Mouse (Mus musculus): ENCODE measurements around the gene Rab3a. TPM values are rescaled to one million over a fixed set of nuclear protein-coding genes. Genes with fewer than 3 reads are reported as not detected.

The Rab3a gene
- polyA plus RNA-seq, 1 experiment from 2014 or later: 16.2 TPM

DNA sequence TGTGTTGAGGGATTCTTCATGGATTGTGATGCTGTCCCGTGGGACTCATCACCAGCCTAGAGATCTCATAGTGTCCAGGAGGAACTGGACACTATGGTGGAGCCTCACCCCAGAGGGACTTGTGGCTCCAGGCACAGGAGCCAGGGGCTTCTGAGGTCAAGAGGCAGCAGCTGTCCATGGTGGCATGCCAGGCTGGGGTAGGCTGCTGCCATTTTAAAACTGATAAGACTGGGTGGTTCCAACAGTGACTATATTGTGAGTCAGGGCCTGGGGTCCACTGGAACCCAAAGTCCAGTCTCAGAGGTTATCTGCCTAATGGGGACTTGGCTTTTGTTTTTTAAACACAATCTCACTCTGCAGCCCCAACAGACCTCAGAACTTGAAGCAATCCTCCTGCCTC lies 47.4 kb downstream of the Rab3a start:
- Histone ChIP-seq H3K36me3 (ENCODE audit: control insufficient read depth, insufficient read depth, low read length) (no peaks in the 10 kb centered on the region), H3K27ac (ENCODE audit: low read depth, low read length) (no peak overlapping the region), H3K4me2 (no peak overlapping the region), H3K27me3 (ENCODE audit: control insufficient read depth, insufficient read depth, low read length) (peaks cover 73% of the 10 kb centered on the region), H3K4me1 (ENCODE audit: control insufficient read depth, insufficient read depth, low read length) (peaks cover 14% of the 10 kb centered on the region; the same call in 1 of the 2 replicates), H3K4me3 (ENCODE audit: low read depth, low read length) (no peak overlapping the region), H3K9me3 (replicated peaks; ENCODE audit: control insufficient read depth, low read length) (no peaks in the 10 kb centered on the region), H3K9ac (ENCODE audit: low read depth, low read length) (no peak overlapping the region)
- WGBS (ENCODE audit: insufficient replicate concordance): 68% methylated on average over 1 of the region's 1 CpGs
- ATAC-seq (replicated peaks; ENCODE audit: insufficient number of reproducible peaks, low FRiP score, low TSS enrichment): no peak

DNA sequence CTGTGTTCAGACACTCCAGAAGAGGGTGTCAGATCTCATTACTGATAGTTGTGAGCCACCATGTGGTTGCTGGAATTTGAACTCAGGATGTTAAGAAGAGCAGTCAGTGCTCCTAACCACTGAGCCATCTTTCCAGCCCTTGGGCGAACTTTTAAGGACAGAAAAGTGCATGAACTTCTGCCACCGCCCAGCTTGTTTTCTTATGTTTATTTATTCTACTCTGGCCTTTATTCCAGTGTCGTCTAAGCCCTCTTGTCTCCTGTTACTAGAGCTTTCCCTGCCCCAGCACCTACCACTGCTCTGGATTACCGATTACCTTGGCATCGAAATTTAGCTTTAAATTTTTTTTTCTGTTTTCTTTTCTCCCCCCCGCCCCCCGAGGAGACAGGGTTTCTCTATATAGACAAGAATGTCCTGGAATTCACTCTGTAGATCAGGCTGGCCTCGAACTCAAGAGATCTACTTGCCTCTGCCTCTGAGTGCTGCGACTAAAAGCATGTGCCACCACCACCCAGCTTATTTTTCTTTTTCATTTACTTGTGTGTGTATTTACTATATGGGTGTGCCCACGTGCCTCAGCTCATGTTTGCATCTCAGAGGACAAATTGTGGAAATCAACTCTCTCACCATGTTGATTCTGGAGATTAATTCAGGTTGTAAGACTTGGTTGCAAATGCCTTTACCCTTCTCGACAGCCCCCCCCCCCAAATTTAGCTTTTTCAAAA lies 48.5 kb downstream of the Rab3a start:
- no peak for ATAC-seq (replicated peaks; ENCODE audit: insufficient number of reproducible peaks, low FRiP score, low TSS enrichment)
- Histone ChIP-seq H3K4me2 (peak overlapping the region; percentile 78; the same call in 1 of the 2 replicates), H3K4me3 (ENCODE audit: low read depth, low read length) (no peak overlapping the region; the same call in 1 of the 2 replicates), H3K9me3 (replicated peaks; ENCODE audit: control insufficient read depth, low read length) (no peaks in the 10 kb centered on the region), H3K9ac (ENCODE audit: low read depth, low read length) (no peak overlapping the region), H3K27ac (ENCODE audit: low read depth, low read length) (no peak overlapping the region), H3K36me3 (ENCODE audit: control insufficient read depth, insufficient read depth, low read length) (no peaks in the 10 kb centered on the region), H3K4me1 (ENCODE audit: control insufficient read depth, insufficient read depth, low read length) (peaks cover 14% of the 10 kb centered on the region; the same call in 1 of the 2 replicates), H3K27me3 (ENCODE audit: control insufficient read depth, insufficient read depth, low read length) (peaks cover 72% of the 10 kb centered on the region)
- WGBS (ENCODE audit: insufficient replicate concordance): 58% methylated on average over 11 of the region's 11 CpGs

DNA sequence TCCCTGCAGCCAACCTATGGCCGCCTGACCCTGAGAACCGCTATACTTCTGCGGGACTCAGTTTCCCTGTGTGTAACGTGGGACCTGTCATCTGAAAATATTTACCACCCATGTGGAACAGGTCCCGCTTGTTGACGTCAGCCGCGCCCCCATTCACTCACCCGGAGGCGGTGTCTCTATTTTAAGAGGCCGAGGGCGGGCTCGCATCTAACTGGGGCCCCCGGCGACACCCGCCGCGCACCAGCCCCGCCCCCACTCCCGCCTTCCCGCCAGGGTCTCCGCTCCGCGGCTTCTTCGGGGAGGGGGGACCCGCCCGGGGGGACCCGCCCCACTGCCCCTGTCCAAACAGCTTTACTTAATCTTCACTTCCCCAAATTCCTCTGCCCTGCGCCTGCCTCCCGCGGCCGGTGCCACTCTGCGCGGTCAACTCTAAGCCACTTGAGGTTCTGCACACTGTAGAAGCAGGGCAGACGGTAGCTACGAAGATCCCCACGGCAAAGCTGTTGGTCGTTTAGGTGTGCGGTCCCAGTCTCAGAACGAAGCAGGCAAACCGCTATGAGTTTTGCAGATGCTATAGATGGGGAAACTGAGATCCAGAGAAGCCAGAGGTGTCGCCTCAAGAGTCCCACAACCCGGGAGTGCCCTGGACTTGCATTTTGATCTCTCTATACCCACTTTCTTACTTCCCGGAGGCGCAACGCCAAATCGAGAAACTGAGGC lies 49.4 kb downstream of the Rab3a start:
- Histone ChIP-seq H3K27me3 (ENCODE audit: control insufficient read depth, insufficient read depth, low read length) (peaks cover 65% of the 10 kb centered on the region), H3K27ac (ENCODE audit: low read depth, low read length) (0 out of 2 replicates have a peak overlapping the region, but pooled peaks have one; percentile 3)
- WGBS (ENCODE audit: insufficient replicate concordance): 1% methylated on average over 47 of the region's 47 CpGs

DNA sequence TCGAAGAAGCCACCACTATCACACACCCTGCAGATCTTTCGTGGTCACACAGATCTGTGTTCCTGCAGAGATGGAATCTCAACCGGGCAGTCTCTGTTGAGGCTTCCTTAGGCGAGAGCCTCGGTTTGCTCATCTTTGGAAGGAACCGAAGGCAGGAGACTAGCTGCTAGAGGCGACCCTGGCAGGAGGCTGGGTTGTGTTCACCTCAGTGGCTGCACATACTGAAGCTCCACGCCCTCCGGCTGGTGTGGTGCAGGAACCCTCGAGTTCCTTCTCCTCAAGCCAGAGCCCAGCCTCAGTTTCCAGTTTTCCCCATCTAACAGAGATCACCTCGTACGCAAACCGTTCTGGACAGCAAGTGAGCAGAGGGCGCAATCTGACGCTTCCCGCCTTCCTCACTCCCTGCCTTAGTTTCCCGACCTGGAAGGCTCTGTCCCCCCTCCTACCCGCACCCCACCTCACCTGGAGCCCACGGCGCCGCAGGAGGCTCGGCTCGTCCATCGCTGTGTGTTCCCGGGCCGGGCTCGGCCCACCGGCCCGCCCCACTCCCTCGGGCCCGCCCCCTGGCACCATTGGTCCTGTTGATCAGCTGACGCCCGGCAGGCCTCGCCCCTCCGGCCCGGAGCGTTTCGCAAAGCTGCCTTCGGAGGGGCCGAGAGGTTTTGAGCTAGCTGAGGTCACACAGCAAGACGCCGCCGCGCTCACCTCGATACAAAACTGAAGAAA lies 50.2 kb downstream of the Rab3a start, which contains the start of gene Mast3:
Gene Mast3 (minus strand): TSS at position 574 of the 726 bp plus-strand sequence.
- H3K9ac ChIP-seq (ENCODE audit: low read depth, low read length): peak within 1 kb of the TSS; percentile 49; the same call in 1 of the 2 replicates
- 2% methylated on average over 45 of the region's 45 CpGs for WGBS (ENCODE audit: insufficient replicate concordance)
- H3K4me3 ChIP-seq (ENCODE audit: low read depth, low read length): peak within 1 kb of the TSS; percentile 53
- no peaks in the 10 kb centered on the region for H3K9me3 ChIP-seq (replicated peaks; ENCODE audit: control insufficient read depth, low read length)
- H3K27me3 ChIP-seq (ENCODE audit: control insufficient read depth, insufficient read depth, low read length): peaks cover 63% of the 10 kb centered on the region
- ATAC-seq (replicated peaks; ENCODE audit: insufficient number of reproducible peaks, low FRiP score, low TSS enrichment): peak; percentile 87
- H3K4me1 ChIP-seq (ENCODE audit: control insufficient read depth, insufficient read depth, low read length): peaks cover 12% of the 10 kb centered on the region; the same call in 1 of the 2 replicates
- no peaks in the 10 kb centered on the region for H3K36me3 ChIP-seq (ENCODE audit: control insufficient read depth, insufficient read depth, low read length)
- peak within 1 kb of the TSS; percentile 78 for H3K4me2 ChIP-seq
- 0 out of 2 replicates have a peak within 1 kb of the TSS, but pooled peaks have one; percentile 3 for H3K27ac ChIP-seq (ENCODE audit: low read depth, low read length)

More for the DNA sequence above, 49.4 kb downstream of the Rab3a start:
- Histone ChIP-seq H3K4me2 (peak overlapping the region; percentile 78), H3K4me3 (ENCODE audit: low read depth, low read length) (peak overlapping the region; percentile 53), H3K4me1 (ENCODE audit: control insufficient read depth, insufficient read depth, low read length) (peaks cover 12% of the 10 kb centered on the region; the same call in 1 of the 2 replicates), H3K36me3 (ENCODE audit: control insufficient read depth, insufficient read depth, low read length) (no peaks in the 10 kb centered on the region), H3K9ac (ENCODE audit: low read depth, low read length) (peak overlapping the region; percentile 49; the same call in 1 of the 2 replicates), H3K9me3 (replicated peaks; ENCODE audit: control insufficient read depth, low read length) (no peaks in the 10 kb centered on the region)
- ATAC-seq (replicated peaks; ENCODE audit: insufficient number of reproducible peaks, low FRiP score, low TSS enrichment): peak; percentile 27; the same call in 1 of the 2 replicates

DNA sequence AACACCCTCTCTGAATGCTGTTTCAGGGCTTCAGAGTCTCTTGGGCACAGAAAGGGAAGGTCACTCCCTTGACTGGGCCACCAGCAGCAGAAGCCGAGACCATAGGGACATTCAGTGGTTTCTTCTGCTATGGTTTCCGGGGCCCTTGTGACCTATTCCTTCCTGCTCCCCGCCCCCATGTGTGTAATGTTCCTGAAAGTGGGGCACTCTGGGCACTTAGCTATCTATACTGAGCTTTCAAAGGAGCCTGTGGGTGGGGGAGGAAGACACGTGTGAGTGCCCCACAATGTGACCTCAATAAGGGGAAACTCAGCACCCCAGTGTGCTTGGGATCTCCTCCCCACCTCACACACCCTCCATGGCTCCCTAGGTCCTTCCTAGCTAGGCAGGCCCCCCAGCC lies 52.1 kb downstream of the Rab3a start:
- no peak overlapping the region for H3K4me3 ChIP-seq (ENCODE audit: low read depth, low read length)
- peaks cover 12% of the 10 kb centered on the region; the same call in 1 of the 2 replicates for H3K4me1 ChIP-seq (ENCODE audit: control insufficient read depth, insufficient read depth, low read length)
- H3K4me2 ChIP-seq: no peak overlapping the region
- H3K27ac ChIP-seq (ENCODE audit: low read depth, low read length): no peak overlapping the region
- H3K9ac ChIP-seq (ENCODE audit: low read depth, low read length): no peak overlapping the region
- WGBS (ENCODE audit: insufficient replicate concordance): 66% methylated on average over 4 of the region's 4 CpGs
- ATAC-seq (replicated peaks; ENCODE audit: insufficient number of reproducible peaks, low FRiP score, low TSS enrichment): no peak
- H3K27me3 ChIP-seq (ENCODE audit: control insufficient read depth, insufficient read depth, low read length): peaks cover 55% of the 10 kb centered on the region
- no peaks in the 10 kb centered on the region for H3K36me3 ChIP-seq (ENCODE audit: control insufficient read depth, insufficient read depth, low read length)
- H3K9me3 ChIP-seq (replicated peaks; ENCODE audit: control insufficient read depth, low read length): no peaks in the 10 kb centered on the region

DNA sequence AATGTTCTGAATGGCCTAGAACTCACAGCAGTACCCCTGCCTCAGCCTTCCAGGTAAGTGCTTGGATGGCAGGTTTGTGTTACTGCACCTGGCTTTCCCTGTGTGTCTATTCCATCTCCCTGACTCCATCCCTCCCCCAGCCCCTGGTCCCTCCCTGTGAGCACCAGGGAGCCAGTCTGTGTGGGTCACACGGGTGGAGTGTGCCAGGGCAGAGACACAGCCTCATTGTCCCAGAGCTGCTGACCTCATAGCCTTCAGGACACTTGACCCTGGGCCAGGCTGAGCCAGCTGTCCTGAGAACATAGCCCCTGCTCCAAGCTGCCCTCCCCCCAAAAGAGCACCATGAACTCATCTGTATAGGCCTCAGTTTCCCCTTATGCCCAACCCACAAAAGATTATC lies 52.8 kb downstream of the Rab3a start:
- WGBS (ENCODE audit: insufficient replicate concordance): 32% methylated on average over 1 of the region's 1 CpGs
- Histone ChIP-seq H3K27ac (ENCODE audit: low read depth, low read length) (no peak overlapping the region), H3K9me3 (replicated peaks; ENCODE audit: control insufficient read depth, low read length) (no peaks in the 10 kb centered on the region), H3K27me3 (ENCODE audit: control insufficient read depth, insufficient read depth, low read length) (peaks cover 49% of the 10 kb centered on the region), H3K4me2 (no peak overlapping the region), H3K4me1 (ENCODE audit: control insufficient read depth, insufficient read depth, low read length) (peaks cover 12% of the 10 kb centered on the region; the same call in 1 of the 2 replicates), H3K36me3 (ENCODE audit: control insufficient read depth, insufficient read depth, low read length) (no peaks in the 10 kb centered on the region), H3K4me3 (ENCODE audit: low read depth, low read length) (no peak overlapping the region), H3K9ac (ENCODE audit: low read depth, low read length) (no peak overlapping the region)
- ATAC-seq (replicated peaks; ENCODE audit: insufficient number of reproducible peaks, low FRiP score, low TSS enrichment): no peak

DNA sequence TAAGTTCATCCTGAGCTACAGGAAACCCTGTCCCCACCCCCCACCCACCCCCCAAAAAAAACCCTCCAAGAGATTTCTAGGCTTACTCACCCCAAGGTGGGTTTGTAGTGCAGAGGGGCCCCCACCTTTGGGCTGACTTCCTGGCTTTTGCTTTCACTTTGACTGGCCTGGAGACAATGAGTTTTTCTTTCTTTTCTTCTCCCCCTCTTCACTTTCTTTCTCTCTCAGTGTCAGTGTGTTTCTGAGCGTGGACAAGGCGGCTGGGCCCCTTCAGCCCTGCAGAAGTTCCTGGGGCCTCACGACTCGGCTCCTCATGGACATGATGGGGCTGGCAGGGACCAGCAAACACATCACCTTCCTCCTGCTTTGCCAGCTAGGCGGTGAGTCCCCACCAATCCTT lies 53.8 kb downstream of the Rab3a start, which contains the start of gene Il12rb1:
Gene Il12rb1 (plus strand): TSS at position 211 of the 400 bp plus-strand sequence.
- no peak for ATAC-seq (replicated peaks; ENCODE audit: insufficient number of reproducible peaks, low FRiP score, low TSS enrichment)
- no peaks in the 10 kb centered on the region for H3K9me3 ChIP-seq (replicated peaks; ENCODE audit: control insufficient read depth, low read length)
- WGBS (ENCODE audit: insufficient replicate concordance): 68% methylated on average over 5 of the region's 5 CpGs
- H3K36me3 ChIP-seq (ENCODE audit: control insufficient read depth, insufficient read depth, low read length): no peaks in the 10 kb centered on the region
- no peak within 1 kb of the TSS for H3K4me2 ChIP-seq
- H3K27me3 ChIP-seq (ENCODE audit: control insufficient read depth, insufficient read depth, low read length): peaks cover 47% of the 10 kb centered on the region
- no peak within 1 kb of the TSS for H3K27ac ChIP-seq (ENCODE audit: low read depth, low read length)
- no peak within 1 kb of the TSS for H3K4me3 ChIP-seq (ENCODE audit: low read depth, low read length)
- no peak within 1 kb of the TSS for H3K9ac ChIP-seq (ENCODE audit: low read depth, low read length)
- peaks cover 12% of the 10 kb centered on the region; the same call in 1 of the 2 replicates for H3K4me1 ChIP-seq (ENCODE audit: control insufficient read depth, insufficient read depth, low read length)
